Mouse (Mus musculus) gastrocnemius, postnatal 36 days (tissue): Measurements from ENCODE around the gene Rnf215. TPM values are rescaled to one million over a fixed set of nuclear protein-coding genes. Genes with fewer than 3 reads are reported as not detected.

Experiments used
- DNase-seq, 2 experiments: peaks; one replicate each; pipeline ENCODE4 v3.0.0; 2022
- intact Hi-C: fragments of 180-260 bp; cut with DNase I; formaldehyde crosslinking; loops from one replicate; pipeline ENCODE4 v1.15.1; 2025
- total RNA-seq, 2 experiments: library from RNA; stranded (reverse); gene quantifications; 2 replicates each; pipeline ENCODE4 v1.2.3; 2021

Rnf215 gene
- total RNA-seq, 2 experiments from 2014 or later, result 4.4 to 5.5 TPM

DNA sequence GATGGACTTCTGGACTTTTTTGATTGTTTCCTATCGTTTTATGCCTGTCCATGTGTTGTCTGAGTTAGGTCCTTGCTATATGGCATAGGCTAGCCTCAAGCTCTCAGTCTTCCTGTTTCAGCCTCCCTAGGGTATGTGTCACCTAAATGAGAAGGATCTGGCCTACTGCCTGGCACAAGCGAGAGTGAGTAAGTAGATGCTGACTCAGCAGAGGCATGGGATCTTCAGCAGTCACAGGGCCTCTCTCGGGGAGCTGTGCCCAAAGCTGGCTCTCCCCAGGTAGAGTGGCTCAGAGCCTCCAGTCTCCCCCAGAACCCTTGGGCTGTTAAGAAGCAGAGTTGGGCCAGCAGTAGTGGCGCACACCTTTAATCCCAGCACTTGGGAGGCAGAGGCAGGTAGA, 7.3 kb downstream of the Rnf215 start:
- DNase-seq, result no peak

DNA sequence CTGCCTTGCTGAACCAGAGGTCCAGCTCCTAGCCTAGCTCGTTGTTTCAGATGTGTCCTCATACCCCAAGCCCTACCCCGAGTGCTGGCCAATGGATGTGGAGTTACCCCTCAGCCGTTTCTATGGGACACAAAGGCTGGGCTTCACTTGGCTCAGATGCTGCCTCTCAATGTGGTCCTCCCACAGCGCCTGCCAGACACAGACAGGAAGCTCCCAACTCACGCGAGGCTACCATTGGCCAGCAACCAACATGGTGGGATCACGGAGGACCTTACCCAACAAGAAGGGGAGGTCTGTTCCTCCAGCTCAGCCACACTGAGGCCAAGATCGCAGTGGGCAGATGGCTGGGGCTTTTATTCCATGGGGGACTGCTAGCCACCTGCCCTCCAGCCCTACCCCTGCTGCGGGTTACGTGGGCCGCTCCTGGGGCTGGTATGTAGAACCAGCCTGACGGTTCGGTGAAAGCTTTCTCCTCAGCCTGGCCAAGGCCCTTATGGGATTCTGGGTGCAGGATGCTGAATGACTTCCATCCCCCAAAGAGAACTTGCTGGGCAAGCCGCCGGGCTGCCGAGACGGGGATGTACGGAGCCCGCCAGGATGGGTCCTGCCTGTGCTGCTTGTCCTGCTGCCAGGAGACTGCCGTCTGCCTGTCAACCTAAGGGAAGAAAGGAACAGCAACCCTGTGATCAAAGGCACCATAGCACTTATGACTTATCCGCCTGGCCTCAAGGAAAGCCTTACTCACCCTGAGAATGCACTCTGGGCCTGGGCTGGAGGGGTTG, 8.5 kb downstream of the Rnf215 start:
- intact Hi-C loops, result no loop called here
- DNase-seq, result no peak

More for the DNA sequence above, 7.3 kb downstream of the Rnf215 start:
- intact Hi-C loops, result no loop called here

DNA sequence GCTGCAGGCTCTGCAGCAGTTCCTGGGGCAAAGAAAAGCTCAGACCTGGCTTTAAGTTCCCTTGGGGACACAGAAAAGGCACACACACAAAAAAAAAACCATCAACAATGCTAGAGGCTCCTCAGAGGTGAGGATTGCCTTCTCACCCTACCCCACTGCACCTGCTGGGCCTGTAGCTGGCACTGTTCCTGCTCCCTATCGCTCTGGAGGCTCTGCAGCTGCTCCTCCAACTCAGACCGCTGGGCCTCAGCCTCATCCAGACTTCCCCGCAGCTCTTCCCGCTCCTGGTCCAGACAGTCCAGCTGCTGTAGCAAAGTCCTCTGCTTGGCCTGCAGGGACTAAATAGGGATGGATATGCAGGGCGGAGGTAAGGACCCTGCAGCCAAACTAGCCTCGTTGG, 11.4 kb downstream of the Rnf215 start:
- no peak for DNase-seq
- intact Hi-C loops, result no loop called here

GRCm38 (mm10) chr11:4147098-4147497, 12.1 kb downstream of the Rnf215 start:
- no peak for DNase-seq
- intact Hi-C loops, result no loop called here

DNA sequence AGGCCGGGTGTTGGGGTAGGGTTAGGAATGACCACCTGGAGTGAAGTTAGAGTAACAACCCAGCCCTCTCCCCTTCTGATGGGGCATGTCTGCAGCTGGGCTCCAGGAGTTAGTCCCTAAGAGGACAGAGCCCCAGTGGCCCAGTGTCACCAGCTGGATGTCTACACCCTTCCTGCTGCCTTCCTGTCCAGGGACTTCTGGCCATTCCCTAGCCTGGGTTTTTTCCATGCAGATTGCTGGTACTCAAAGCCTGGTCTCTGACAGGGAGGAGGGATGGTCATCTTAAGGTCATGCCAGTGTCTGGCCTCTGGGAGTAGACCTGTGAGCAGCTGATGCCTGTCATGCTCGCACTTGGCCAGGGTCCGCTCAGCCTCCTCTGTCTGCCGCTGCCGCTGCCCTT, 13.1 kb downstream of the Rnf215 start:
- intact Hi-C loops, result no loop called here
- DNase-seq, result no peak

GRCm38 (mm10) chr11:4148536-4149156, 13.6 kb downstream of the Rnf215 start:
- DNase-seq, result no peak
- intact Hi-C loops, result no loop called here

- intact Hi-C loops, result no loop called here
- no peak for DNase-seq
Measured at GRCm38 (mm10) chr11:4149886-4150285, 14.9 kb downstream of the Rnf215 start.

DNA sequence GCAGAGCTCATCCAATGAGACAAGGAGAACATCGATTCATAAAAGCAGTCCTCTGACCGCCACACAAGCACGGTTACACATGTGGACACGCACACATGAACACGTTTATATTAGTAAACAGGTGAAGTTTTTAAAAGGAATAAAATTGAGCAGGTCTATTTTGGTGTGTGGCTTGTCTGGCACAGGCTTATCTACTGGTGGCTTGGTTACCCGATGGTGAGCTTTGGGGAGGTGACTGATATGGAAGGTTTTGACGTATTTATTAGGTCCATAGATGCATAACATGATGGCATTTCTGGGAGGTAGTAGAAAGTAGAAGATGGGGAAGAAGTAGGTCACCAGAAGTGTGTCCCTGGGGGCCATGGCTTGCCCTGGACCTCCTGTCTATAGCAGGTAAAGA, 18.7 kb downstream of the Rnf215 start:
- intact Hi-C loops, result no loop called here
- DNase-seq, result no peak

DNA sequence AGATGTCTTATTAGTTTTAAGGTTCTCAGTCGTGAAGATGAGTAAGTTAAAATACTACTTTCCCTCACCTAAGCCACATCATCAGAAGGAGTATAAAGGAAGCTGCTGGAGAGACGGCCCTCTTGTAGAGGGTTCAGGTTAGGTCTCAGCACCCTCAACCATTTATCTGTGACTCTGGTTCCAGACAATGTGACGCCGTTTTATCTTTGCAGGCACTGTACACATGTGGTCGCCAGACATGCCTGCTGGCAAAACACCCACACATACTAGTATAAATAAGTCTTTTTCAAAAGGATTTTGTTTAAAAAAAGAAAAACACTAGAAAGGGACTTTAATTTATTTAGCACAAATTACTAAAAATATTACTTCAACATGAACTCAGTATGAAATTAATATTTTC, 20.6 kb downstream of the Rnf215 start:
- intact Hi-C loops, result no loop called here
- no peak for DNase-seq

DNA sequence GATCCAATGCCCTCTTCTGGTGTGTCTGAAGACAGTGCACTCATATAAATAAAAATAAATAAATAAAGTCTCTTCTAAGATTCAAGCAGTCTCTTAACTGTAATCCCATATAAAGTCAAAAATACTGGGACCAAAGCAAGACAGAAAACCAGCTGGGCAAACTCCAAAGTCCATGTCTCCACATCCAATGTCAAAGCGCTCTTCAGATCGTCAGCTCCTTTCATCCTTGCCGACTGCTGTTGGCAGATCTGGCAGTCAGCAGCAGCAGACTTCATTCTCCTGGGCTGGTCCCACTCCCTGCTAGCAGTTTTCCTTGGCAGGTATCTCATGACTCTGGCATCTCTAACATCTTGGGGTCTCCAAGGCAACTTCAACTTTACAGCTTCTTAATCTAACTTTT, 23.7 kb downstream of the Rnf215 start:
- DNase-seq, result no peak
- intact Hi-C loops, result loop anchor here (2.0 kb wide), 1 partner anchor 24 kb away; the partner anchor contains the start of gene Rnf215

- intact Hi-C loops, result loop anchor here (2.0 kb wide), 2 partner anchors 25 to 27 kb away; partner anchors contain the start of genes Rnf215 and Tbc1d10a
- DNase-seq, result peak; percentile 89 to 92
Measured at GRCm38 (mm10) chr11:4159808-4160708, 25.1 kb downstream of the Rnf215 start, which contains the start of the genes Ccdc157 and Sf3a1. TSS of gene Ccdc157 (minus strand) at chr11:4160293. TSS of gene Sf3a1 (plus strand) at chr11:4160350.

DNA sequence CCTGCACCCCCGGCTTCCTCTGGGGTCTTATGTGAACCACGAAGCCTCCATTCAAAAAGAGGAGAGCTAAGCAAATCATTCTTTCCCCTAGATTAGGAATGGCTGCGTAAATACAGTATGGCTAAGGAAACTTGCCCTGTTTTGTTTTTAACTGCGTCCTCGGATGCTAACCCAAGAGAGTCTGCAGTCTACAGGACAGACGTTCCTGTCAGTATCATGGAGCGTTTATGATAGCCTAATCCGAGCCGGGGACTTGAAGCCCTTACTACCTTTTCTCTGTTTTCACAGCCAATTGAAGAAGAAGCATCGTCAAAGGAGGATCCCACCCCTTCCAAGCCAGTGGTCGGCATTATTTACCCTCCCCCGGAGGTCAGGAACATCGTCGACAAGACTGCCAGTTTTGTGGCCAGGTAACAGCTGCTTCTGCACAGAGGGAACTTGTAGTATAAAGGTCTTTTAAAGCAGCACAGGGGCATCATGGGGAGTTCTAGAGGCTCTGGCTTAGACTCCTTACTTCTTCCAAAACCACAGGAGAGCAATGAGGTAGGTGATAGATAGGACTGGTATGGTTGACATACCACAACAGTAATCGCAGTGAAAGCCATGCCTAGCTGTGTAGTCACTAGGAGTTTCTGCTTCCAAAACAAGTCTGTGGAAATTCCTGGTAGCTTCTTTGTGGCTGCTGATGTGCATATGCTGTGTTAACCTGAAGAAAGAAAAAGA, 25.9 kb downstream of the Rnf215 start:
- no peak for DNase-seq
- intact Hi-C loops, result loop anchor here (2.0 kb wide), 1 partner anchor 26 kb away; the partner anchor contains the start of gene Tbc1d10a

- DNase-seq, result no peak
- intact Hi-C loops, result no loop called here
Measured at GRCm38 (mm10) chr11:4164701-4165100, 29.7 kb downstream of the Rnf215 start.

DNA sequence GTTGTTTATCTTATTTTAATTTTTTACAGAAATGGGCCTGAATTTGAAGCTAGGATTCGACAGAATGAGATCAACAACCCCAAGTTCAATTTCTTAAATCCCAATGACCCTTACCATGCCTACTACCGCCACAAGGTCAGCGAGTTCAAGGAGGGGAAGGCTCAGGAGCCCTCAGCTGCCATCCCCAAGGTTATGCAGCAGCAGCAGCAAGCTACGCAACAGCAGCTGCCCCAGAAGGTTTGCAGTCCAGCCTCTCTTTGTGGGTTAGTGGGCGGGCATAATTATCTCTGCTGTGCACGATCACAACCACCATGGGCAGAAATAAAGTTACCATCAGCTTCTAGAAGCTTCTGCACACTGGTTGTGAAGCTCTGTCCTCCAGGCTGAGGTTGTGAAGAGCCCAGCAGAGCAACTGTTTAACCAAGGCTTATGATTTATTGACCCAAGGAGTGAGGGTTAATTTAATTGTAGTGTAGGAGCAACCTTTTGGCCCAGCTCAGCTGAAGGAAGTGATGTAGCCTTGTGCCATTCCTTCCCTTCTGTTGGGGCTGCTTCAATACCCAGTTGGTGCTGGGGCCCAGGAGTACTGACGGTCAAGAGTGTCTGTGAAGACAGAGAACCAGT, 31.6 kb downstream of the Rnf215 start:
- DNase-seq, result no peak
- intact Hi-C loops, result no loop called here

DNA sequence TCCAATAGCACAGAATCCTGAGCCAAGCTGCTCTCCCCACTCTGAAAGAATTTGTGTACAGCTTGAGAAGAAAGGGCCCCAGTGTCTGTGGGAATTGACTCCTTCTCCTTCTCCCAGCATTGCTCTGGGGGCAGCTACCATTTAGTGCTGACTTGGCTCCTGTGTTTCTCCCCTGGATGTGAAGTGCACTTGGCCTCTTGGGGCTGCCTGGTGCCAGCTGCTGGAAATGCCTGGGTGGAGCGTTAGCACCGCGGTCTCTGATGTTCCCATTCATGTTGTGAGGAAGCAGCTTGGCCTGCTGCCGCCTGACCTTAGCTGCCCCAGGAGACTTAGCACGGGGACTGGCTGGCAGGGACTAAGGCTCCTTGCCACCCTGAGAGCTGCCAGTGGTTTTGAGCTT, 39.6 kb downstream of the Rnf215 start:
- intact Hi-C loops, result loop anchor here (5.0 kb wide), 1 partner anchor 37 kb away; the partner anchor contains the start of gene Rnf215
- peak; percentile 79 to 81 for DNase-seq

DNA sequence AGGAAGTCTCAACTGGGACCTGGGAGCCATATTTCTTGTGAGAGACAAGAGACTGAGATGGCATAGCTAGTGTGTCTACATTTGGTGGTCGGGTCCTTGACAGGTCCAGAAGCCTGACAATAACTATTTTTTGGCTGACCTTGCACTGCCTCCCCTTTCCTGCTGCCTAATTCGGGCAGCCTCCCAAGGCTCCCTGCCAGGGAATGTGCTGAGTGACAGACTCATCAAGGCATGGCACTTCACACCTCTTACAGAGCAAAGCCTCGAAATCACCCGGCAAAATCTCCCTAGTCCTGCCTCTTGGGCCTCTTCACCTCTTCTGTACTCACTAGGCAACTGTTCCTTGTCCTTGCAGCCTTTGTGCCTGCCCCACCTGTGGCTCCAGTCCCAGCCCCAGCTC, 42.7 kb downstream of the Rnf215 start:
- intact Hi-C loops, result no loop called here
- peak in 1 of 2 experiments; percentile 33 for DNase-seq

DNA sequence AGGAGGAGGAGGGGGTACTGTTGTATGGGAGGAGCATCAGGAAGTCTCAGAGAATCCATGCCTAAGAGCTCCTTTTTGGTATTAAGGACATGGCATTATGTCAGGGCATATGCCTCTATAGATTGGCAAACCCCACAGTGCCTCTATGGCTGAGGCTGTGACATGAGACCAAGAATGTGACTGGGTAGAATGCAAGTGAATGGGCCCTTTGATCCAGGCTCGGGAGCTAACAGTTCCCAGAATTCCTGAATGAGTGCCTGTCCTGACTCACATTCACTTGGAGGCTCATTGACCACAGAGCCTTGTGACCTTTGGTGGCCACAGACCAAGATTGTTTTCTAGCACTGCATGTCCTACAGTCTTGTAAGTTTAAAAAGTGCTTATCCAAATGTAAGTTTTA, 47.1 kb downstream of the Rnf215 start:
- intact Hi-C loops, result loop anchor here (5.0 kb wide), 1 partner anchor 35 kb away; the partner anchor contains the start of gene Castor1
- DNase-seq, result no peak

- DNase-seq, result no peak
- intact Hi-C loops, result loop anchor here (5.0 kb wide), 1 partner anchor 34 kb away; the partner anchor contains the start of gene Castor1
Measured at GRCm38 (mm10) chr11:4183511-4183910, 48.5 kb downstream of the Rnf215 start.

DNA sequence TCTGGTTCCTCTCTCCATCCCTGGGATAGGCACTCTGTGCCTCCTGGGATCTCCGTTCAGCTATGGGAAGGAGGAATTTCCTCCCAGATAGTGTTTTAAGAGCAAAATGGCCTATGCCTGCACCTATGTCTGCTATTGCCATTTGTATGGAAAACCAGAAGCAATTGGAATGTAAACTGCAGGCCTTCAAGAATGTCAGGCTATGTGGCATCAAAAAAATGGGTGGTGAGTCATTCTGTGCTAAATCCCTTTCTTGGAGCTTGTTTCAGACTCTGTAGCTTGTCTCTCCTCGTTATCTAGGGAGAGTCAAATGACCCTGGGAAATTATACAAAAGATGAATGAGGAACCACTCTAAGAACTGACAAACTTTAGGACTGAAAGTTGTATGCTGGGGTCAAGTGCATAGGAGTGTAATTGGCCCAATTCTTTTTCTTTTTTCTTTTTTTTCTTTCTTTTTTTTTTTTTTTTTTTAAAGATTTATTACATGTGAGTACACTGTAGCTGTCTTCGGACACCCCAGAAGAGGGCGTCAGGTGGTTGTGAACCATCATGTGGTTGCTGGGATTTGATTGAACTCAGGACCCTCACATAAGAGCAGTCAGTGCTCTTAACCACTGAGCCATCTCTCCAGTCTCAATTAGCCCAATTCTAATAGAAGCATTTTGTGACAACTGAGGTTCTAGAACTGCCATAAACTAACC, 49.4 kb downstream of the Rnf215 start:
- intact Hi-C loops, result loop anchor here (5.0 kb wide), 1 partner anchor 33 kb away; the partner anchor contains the start of gene Castor1
- DNase-seq, result no peak
